In genomic region chr4:154418993-154419392, GRCm38 (mm10) we compare ENCODE assay signal across 10 mouse cellular contexts.
DNase-seq lines count a peak whose midpoint lies in the region; ATAC-seq and TF ChIP-seq lines count a peak whose summit lies in the region.
"Had no signal": no experiment of that assay in that cellular context is flagged by ENCODE, and none has a peak within 500 bp of the region (broad histone marks: within the 10 kb centered on the region; RNA-seq: fewer than 3 reads in every experiment).

No protein-coding gene starts in this region.

- no peak overlapping the region for H3K4me2 ChIP-seq in liver, embryonic 13.5 days
- H3K4me2 ChIP-seq: forebrain, embryonic 15.5 days had no signal

- no peaks in the 10 kb centered on the region for H3K36me3 ChIP-seq in thymus, adult 2 months (ENCODE audit: control insufficient read depth, insufficient read depth, low read length)
- no peaks in the 10 kb centered on the region for H3K36me3 ChIP-seq in liver, embryonic 13.5 days
- H3K36me3 ChIP-seq: forebrain, embryonic 15.5 days had no signal

- 78% methylated on average over 2 of the region's 2 CpGs for WGBS in thymus, adult 2 months
- WGBS in liver, embryonic 13.5 days (ENCODE audit: insufficient replicate concordance): 20% methylated on average over 2 of the region's 2 CpGs

- ATAC-seq in liver, embryonic 13.5 days (ENCODE audit: low read depth): no peak
- no peak for ATAC-seq in megakaryocyte, adult 5-6 weeks (ENCODE audit: poor library complexity, severe bottlenecking)

- H3K4me3 ChIP-seq in thymus, adult 2 months (ENCODE audit: control insufficient read depth, insufficient read depth, low read length): no peak overlapping the region
- no peak overlapping the region for H3K4me3 ChIP-seq in liver, embryonic 13.5 days (replicated peaks)
- H3K4me3 ChIP-seq: forebrain, embryonic 15.5 days had no signal

- DNase-seq in embryo, embryonic 10 days (ENCODE audit: low spot score): peak; percentile 23
- no peak for DNase-seq in embryo, embryonic 9.5 days (ENCODE audit: extremely low spot score)
- DNase-seq in thymus, adult 2 months: no peak
- no peak for DNase-seq in thymus, postnatal 36 days
- DNase-seq in liver, embryonic 13.5 days: peak; percentile 6
- DNase-seq in adrenal gland, adult 18-20 months (ENCODE audit: low spot score in 2 of 2): no peak
- no peak for DNase-seq in spleen, postnatal 36 days (ENCODE audit: low spot score in 2 of 2)
- DNase-seq: heart, postnatal 36 days had no signal

- peak; percentile 51; the same call in 1 of the 2 replicates for TF ChIP-seq CTCF in thymus, adult 2 months (IDR thresholded peaks at IDR 0.05; ENCODE audit: borderline replicate concordance, control insufficient read depth, extremely low read depth, insufficient read depth, low read length, poor library complexity)

- H3K27ac ChIP-seq in thymus, adult 2 months (ENCODE audit: control insufficient read depth, insufficient read depth, low read length): no peak overlapping the region
- peak overlapping the region; percentile 51; the same call in 1 of the 2 replicates for H3K27ac ChIP-seq in liver, embryonic 13.5 days
- H3K27ac ChIP-seq: forebrain, embryonic 15.5 days had no signal

- H3K27me3 ChIP-seq in thymus, adult 2 months (ENCODE audit: control insufficient read depth, insufficient read depth, low read length): no peaks in the 10 kb centered on the region
- H3K27me3 ChIP-seq in liver, embryonic 13.5 days: peaks cover 2% of the 10 kb centered on the region; the same call in 1 of the 2 replicates
- H3K27me3 ChIP-seq: forebrain, embryonic 15.5 days had no signal

- TF ChIP-seq POLR2A in thymus, adult 2 months (IDR thresholded peaks at IDR 0.05; ENCODE audit: control insufficient read depth, extremely low read depth, insufficient read depth, low read length, poor library complexity): no peak

- H3K9me3 ChIP-seq in liver, embryonic 13.5 days (replicated peaks): no peaks in the 10 kb centered on the region; the same call in 1 of the 2 replicates
- H3K9me3 ChIP-seq: forebrain, embryonic 15.5 days had no signal

- H3K9ac ChIP-seq in liver, embryonic 13.5 days: no peak overlapping the region
- H3K9ac ChIP-seq: forebrain, embryonic 15.5 days had no signal

- H3K4me1 ChIP-seq in thymus, adult 2 months (replicated peaks; ENCODE audit: control insufficient read depth, insufficient read depth, low read length): no peaks in the 10 kb centered on the region
- H3K4me1 ChIP-seq in liver, embryonic 13.5 days (replicated peaks): peaks cover 2% of the 10 kb centered on the region; the same call in 1 of the 2 replicates

Comparison
In these comparisons a context has a peak if more than half of its experiments do, and no peak if none do; other contexts are left out.
1. DNase-seq: peak in embryo, embryonic 10 days (single experiment) and liver, embryonic 13.5 days (single experiment); none in embryo, embryonic 9.5 days (single experiment), thymus, adult 2 months (single experiment), thymus, postnatal 36 days (0 of 2), adrenal gland, adult 18-20 months (0 of 2) and spleen, postnatal 36 days (0 of 2).